Mouse (Mus musculus) 416B (cell line): ENCODE measurements around the gene Capza1.

Experiments
- DNase-seq: peaks from one replicate; pipeline ENCODE4 v3.0.0; 2011; ENCODE audit warnings: low read depth

The Capza1 gene

DNA sequence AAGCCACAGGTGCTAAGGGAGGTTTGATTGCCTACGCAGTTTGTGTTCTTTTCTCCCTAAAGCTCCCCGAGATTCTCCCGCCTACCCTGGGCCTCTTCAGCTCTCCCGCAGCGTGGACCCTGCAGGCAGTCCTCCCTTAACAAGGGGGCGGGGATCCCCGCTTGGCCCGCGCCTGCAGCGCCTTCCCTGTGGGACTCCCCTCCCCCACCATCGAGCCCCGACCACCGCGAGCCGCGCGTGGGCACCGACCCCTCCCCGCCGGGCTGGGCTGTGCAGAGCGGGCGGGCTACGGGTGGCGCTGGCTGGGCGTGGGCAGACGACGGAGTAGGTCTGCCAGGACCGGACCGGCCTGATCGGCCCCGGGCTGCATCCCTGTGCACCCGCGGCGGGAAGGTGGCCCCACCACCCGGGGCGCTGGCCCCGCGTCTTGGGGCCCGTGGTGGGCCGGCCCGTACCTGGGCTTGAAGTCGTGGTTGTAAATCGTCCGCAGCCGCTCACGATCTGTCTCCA is 46.8 kb downstream of the Capza1 start:
- DNase-seq, result peak; percentile 46

DNA sequence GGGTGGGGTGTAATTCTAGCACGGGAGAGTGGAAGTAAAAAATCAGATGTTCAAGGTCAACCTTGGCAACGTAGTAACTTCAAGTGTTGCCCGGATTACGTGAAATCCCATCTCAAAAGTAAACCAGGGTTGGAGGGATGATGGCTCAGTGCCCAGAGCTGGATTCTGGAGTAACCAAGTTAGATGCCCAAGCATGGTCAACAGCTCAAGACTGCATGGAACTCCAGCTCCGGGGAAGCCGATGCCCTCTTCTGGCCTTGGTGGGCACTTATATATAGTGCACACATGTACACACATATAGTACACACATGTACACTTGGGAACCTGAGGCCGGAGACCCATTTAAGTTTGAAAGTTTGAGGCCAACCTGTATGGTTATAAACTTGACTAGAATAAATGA is 48.2 kb downstream of the Capza1 start:
- peak; percentile 57 for DNase-seq

DNA sequence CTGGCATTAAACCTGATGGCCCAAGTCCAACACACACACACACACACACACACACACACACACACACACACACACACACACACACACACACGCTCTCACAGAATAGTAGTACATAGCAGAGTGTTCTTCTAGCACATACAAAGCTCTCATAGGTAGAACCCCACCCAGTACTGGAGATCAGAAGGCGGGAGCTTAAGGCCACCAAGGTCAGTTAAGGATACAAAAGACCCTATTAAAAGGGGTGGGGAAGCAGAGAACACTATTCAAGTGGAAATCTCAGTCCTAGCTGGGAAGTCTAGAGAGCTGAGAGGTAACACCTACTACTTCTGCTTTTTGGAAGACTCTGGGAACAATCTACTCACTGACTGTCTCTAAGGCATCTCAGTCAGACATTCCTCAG is 49.0 kb downstream of the Capza1 start:
- DNase-seq, result peak; percentile 45

DNA sequence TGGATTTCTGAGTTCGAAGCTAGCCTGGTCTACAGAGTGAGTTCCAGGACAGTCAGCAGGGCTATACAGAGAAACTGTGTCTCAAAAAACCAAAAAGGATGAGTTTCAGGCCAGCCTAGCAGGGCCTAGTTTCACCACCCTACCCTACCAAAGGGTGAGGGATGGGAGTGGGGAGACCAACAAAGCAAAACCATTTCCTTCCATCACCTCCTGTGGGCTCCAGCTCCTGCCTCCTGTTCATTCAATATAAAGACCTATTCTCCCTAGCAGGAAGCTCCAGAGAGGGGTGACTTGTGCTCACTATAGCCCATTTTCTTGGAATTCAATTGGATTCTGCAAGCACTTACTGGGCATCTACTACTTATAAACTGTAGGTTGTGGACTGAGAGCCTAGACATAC is 49.6 kb downstream of the Capza1 start:
- DNase-seq, result peak; percentile 21

DNA sequence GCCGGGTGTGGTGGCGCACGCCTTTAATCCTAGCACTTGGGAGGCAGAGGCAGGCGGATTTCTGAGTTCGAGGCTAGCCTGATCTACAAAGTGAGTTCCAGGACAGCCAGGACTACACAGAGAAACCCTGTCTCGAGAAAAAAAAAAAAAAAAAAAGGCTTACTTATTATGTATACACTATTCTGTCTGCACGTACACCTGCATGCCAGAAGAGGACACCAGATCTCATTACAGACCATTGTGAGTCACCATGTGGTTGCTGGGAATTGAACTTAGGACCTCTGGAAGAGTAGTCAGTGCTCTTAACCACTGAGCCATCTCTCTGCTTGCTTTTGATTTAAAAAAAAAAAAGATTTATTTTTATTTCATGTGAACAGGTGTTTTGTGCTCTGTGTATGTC is 51.1 kb downstream of the Capza1 start:
- DNase-seq, result peak; percentile 42

DNA sequence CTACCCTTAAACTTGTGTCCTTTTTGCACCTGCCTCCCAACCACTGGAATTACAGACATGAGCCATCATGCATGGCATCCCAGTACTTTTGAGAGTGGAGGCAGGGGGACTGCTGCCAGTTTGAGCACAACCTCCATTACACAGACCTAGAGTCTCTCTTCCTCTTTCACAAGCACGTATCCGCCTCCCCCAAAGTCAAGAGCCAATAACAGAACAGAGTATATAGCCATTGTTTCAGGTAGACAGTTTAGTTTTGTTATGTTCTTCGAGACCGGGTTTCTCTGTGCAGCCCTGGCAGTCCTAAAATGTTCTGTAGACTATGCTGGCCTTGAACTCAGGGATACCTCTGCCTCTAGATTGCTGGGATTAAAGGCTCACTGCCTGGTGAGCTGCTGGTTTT is 52.1 kb downstream of the Capza1 start:
- no peak for DNase-seq

DNA sequence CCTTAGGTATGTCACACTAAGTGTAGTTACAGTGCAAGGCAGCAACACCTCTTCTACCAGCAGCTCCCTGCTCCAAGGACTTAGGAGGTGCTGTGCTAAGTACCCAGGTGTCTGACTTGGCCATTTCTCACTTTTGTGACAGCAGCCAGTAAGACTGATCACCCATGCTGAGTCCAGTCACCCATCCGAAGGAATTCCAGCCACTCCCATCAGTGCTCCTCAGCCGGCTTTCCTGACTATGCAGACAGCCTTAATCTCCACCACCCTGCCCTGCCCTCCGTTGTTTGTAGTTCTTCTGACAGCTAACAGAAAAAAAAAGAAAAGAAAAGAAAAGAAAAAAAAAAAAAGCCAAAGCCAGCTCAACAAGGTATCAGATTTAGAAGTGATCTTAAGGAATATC is 52.6 kb downstream of the Capza1 start:
- DNase-seq, result no peak

DNA sequence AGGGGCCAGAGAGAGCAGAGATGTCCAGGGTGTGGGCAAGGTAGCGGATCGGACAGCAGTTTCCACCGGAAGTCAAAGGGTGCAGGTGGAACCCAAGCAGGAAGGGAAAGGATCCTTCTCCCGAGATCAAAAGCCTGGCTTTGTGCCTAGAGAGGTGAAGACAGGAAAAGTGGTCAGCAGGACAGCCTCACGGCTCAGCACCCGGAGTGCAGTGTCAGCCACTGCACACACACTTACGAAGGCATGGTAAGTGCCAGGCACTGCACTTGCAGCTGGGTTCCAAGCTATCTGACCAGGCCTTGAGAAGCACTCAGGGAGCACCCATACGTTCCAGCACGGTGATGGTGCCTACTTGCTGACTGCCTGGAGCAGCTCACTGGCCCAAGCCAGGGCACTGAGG is 58.8 kb downstream of the Capza1 start:
- no peak for DNase-seq

DNA sequence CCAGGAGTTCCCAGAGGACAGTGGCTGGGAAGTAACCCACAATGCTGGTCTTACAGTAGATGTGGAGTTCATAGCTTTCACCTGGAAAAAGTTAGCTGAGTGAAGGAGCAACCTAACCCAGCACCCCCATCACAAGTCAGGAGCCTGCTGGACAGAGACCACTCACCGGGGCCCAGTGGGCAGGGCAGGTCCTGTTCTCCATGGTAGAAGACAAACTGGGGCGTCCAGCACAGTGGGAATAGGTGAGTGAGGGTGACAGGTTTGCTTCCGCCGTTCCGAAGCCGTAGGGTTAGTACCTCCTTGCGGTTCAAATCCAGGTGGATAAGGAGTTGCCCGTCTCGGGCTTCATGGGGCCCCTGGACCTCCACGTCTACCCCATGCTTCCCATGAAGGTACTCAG is 60.0 kb downstream of the Capza1 start:
- DNase-seq, result no peak

DNA sequence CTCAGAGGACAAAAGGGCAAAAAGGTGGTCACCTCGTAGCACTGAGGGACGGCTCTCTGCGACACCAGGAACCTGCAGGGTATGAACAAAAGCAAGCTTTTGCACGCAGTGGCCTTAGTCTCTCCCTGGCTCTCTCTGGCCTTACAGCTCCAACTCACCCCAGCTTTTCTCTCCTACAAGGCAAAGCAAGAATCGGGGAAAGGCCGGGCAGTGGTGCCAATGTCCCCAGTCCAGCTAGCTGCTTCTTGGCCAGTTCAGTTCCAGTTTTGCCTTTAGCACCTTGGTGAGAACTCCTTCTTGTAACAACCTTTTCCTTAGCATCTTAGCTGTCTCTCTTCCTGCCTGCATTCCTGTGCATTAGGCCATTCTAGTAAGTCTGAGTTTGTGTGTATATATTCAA is 62.8 kb downstream of the Capza1 start:
- DNase-seq, result no peak

DNA sequence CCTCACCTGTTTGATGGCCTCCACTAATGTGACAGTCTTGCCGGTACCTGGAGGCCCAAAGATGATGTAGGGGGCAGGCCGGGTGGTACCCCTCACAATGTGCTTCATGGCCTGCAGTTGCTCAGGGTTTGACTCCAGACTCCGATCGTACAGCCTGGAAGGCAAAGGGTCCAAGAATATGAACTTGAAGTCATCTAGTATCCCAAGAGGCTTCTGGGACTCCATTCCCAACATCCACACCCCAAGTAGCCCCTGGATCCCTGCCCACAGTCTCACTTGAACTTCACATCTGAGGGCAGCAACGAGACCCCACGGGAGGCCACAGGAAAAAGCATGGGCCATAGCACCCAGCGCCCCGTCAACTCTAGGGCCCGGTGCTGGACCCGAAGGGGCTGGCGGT is 63.6 kb downstream of the Capza1 start:
- DNase-seq, result no peak

DNA sequence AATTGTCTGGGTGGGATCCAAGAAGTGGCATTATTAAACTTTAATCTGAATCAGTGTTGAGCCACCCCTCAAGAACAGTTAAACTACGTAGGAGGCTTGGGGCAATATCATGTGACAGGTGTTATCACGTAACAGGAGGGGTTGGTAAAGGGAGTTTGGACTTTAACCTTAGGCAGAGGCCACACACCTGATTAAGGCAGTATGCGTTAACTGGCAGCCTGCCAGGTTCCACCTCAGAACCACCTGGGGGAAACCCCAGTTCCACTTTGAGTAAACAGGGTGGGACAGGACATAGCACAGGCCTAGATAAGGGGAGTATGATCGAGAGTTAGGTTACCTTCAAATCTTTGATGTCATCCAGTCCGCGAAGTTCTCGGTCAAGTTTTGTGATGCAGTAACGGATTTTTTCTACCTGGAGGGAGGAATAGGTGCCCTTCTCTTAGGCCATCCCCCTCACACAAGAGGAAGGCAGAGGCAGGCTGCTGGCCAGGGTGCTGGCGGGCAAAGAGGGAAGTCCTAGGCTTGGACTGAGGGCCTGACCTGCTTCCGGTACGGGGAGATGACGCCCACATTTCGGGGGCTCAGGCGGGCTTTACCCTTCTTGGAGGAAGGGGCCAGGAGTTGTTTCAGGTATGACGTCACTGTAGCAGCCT is 67.7 kb downstream of the Capza1 start:
- no peak for DNase-seq

DNA sequence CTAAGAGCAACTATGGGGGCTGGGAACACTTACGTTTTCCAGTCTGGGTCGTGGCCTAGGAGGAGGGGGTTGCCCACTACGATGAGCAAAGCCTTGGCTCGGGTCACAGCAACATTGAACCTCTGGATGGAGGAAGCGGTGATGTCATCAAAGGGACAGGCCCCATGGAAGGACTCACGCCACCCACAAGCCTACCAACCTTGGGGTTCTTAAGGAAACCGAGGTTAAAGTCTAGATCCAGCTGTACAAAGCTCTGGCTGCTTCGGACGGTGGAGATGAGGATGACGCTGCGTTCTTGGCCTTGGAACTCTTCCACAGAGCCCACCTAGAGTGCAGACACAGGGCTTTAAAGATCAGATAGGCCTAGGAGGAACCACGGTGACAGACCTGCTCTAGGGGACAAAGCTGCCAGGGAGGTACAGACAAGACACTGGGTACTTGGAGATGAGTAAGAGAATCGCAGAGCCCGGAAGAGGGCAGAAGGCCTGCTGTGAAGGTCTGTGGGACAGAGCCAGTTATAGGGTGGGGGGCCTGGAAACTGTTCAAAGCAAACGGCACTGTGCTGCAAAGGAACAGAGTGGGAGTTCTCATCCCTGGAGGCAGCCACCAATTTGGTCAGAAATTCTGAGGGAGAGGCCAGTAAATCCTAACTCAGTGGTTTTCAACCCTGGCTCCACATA is 68.5 kb downstream of the Capza1 start:
- peak; percentile 72 for DNase-seq

DNA sequence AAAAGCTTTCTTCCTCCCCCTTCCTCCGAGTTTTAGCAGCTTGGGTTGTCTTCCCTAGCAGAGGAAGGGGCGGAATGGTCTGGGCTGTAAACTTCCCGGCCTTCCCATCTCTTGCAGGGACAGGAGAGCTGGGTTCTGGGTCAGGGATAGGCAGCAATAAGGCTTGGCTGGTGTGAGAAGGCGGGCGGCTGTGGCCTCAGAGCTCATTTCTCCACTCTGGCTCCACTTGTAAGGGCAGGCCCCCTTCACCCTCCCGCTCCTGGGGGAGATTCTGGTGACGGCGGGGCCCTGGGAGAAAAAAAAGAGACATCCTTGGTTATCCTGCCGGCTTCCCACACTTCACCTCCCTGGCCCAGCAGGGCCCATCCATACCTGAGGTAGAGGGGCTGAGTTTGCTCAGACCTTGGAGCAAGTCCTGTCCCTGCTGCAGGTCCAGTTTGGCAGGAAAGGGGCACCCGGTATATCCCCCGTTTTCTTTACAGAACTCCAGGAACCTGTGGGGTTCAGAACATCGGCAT is 69.3 kb downstream of the Capza1 start:
- no peak for DNase-seq

DNA sequence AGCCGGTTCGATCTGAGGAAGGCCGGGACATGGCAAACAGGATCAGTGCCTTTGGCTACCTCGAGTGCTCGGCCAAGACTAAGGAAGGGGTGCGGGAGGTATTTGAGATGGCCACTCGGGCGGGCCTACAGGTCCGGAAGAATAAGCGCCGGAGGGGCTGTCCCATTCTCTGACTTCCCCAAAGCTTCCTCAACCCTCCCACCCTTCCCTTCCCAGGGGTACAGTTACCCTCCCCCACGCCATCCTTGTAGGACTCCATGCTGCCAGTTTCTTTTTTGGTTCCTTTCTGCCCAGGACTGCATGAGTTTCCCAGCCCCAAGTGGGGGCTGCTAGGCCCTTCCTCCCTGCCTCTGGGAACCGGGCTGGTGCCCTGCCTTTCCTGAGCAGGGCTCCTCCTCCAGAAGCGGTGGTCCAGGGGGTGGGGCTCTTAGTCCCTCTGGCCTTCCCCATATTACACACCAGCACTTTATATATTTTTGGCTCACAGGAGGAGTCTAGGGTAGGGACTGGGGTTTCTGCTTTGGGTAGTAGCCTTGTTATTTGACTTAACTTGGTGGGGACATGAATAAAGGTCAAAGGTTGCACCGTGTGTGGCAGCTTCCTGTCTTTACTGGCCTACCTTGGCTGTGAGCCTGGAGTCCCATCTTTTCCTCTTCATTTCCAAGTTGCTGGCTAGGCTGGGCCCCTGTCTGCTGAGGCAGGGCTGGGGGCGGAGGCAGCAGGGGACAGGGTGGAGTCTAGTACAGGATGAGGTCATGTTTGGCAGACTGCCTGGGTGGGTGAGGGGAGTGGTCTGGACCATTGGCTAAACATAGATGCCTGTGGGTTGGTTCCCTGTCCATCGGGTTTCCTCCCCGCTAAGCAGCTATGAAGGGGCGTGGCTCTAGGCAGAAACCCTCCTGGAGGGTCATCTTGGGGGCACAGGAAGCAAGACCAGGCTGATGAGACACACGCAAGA is 70.2 kb downstream of the Capza1 start:
- peak; percentile 98 for DNase-seq

DNA sequence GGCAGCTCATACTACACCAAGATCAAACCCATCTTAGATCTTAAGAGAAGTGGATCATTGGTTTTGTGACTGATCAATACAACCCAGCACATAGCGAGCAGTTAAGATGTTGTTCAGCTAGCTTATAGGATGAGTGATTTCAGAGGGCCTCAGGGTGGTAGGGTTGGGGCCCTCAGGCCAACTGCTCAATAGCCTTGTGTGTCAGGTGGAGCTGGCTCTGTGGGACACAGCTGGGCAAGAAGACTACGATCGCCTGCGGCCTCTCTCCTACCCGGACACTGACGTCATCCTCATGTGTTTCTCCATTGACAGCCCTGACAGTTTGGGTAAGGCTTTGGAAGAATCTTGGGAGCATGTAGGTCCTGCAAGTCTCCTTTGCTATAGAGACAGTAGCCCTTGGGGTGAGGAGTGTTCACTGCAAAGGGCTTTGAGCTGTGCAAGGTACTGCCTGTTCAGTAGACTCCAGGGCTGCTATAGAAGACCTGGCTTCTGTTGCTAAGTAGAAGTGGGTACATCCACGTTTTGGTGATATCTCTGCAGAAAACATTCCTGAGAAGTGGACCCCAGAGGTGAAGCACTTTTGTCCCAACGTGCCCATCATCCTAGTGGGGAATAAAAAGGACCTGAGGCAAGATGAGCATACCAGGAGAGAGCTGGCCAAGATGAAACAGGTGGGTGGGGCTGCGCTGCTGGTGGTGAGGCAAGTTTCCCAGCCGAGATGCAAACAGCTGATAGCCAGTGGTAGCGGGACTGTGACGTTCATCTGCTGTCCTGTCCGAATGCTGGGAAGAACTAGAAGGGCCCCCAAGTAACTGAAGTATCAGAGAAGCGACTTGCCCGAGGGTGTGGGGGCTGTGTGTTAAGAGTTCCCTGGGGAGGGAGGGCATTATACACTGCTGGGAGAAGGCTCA is 71.7 kb downstream of the Capza1 start:
- peak; percentile 65 for DNase-seq

DNA sequence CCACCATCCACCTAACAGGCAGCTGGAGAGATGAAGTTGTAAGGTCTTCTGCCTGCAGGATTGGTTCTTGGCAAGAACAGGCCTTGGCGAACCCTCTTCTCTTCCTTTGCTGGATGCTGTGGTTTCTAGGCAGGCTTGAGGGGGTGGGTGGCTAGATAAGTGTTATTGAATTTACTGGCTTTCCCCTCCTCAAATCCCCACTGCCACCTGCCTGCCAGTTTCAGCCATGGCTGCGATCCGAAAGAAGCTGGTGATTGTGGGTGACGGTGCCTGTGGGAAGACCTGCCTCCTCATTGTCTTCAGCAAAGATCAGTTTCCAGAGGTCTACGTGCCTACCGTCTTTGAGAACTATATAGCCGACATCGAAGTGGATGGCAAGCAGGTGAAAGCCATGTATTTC is 72.6 kb downstream of the Capza1 start:
- no peak for DNase-seq

DNA sequence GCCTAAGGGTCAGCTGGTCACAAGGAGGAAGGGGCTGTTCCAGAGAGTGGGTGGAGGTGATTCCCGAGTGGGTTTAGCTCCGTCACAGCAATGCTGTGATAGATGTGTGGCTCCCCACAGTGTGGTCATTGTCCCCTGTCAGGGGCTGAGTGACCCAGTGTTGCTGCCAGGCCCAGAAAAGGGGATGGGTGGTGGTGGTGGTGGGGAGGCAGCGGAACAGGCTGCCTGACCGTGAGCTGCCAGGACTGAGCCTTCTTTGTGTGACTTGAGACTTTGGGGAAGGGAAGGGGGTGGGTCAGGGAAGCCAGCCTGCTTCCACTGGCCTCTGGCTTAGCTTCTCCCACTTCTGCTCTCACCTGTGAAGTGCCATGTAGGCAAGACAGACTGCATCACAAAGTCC is 73.3 kb downstream of the Capza1 start:
- no peak for DNase-seq

DNA sequence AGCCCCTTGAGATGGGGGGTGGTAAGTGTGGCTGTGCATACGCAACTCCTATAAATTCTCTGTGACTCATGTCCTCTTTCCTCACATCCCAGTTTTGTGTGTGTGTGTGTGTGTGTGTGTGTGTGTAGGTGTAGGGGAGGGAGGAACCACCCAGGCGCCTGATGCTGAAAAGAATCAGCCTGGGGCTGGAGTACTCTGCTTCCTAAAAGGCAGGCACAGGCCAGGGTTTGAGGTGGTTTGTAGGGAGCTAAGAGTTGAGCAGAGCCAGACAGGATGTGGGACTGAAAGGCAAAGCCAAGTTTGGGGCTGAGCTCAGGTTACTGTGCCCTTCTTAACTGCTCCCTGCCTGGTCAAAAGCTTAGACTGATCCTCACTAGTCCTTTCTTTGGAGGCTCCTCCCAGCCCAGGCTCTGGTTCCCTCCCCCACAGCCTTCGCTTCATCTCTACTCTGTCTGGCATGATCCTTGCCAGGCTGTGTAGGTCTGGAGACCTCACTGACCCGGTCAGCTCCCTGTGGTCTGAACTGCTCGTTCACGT is 73.8 kb downstream of the Capza1 start:
- DNase-seq, result peak; percentile 88

DNA sequence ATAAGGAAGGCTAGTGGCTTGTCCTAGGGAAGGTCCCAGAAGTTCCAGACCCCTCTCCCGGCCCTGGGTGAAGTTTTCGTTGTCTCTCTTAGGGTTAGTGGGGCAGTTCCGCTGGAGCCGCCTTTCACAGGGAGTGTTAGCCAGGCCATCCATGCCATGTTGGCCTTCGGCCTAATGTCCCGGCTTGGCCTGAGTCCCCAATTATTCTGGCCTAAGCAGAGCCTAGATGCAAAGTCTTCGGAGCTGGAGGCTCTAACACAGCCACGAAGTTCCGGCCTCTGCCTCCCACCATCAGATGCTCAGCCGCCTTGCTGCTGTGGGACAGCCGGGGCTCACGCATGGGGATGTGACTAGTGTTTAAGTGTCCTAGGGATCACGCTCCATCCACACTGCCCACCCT is 74.5 kb downstream of the Capza1 start:
- DNase-seq, result no peak

DNA sequence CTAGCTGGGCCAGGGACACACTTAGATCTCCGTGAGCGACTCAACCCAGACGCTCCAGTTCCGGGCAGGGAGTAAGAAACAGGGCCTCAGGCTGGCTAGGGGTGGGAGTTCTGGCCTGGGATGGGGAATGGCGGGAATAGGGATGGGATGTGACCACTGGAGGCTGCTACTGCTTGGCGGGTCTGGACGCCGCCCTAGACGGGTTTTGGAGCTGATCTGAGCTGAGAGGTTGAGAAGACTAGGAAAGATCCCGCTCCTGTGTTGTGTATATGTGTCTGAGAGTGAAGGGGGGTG is 75.0 kb downstream of the Capza1 start:
- no peak for DNase-seq
